Mouse (Mus musculus): ENCODE results near the gene Xpo6. TPM values are rescaled to one million over a fixed set of nuclear protein-coding genes. Genes with fewer than 3 reads are reported as not detected.

The Xpo6 gene
- polyA plus RNA-seq (2014; fragmentation: Nextera tagmentation; extraction: Ambion mirVana) = 63.9 and 69.3 TPM in 2 replicates

- DNase-seq (ENCODE audit: low spot score) = peak; percentile 94
- ATAC-seq (ENCODE audit: low FRiP score) = peak; percentile 96
- Histone ChIP-seq H3K9me3 (ENCODE audit: control insufficient read depth, low read length) (no peaks in the 10 kb centered on the region), H3K27ac (peak within 1 kb of the TSS; percentile 78), H3K4me2 (replicated peaks) (peak within 1 kb of the TSS; percentile 92), H3K27me3 (ENCODE audit: control insufficient read depth, insufficient read depth, low read length) (no peaks in the 10 kb centered on the region), H3K4me1 (replicated peaks; ENCODE audit: control insufficient read depth, insufficient read depth, low read length) (peaks cover 20% of the 10 kb centered on the region), H3K36me3 (replicated peaks; ENCODE audit: control insufficient read depth, insufficient read depth) (no peaks in the 10 kb centered on the region), H3K9ac (peak within 1 kb of the TSS; percentile 97), H3K4me3 (replicated peaks; ENCODE audit: low read length) (peak within 1 kb of the TSS; percentile 86)
- under 1% methylated on average over 56 of the region's 57 CpGs for WGBS
Measured at GRCm38 (mm10) chr7:126200178-126200996, at the start of gene Xpo6. Xpo6 (minus strand) TSS chr7:126200501.

- no peaks in the 10 kb centered on the region for H3K9me3 ChIP-seq (ENCODE audit: control insufficient read depth, low read length)
- WGBS = 89% methylated on average over 3 of the region's 3 CpGs
- H3K4me2 ChIP-seq (replicated peaks) = no peak overlapping the region
- no peaks in the 10 kb centered on the region for H3K36me3 ChIP-seq (replicated peaks; ENCODE audit: control insufficient read depth, insufficient read depth)
- ATAC-seq (ENCODE audit: low FRiP score) (no peak), DNase-seq (ENCODE audit: low spot score) (no peak)
- H3K4me1 ChIP-seq (replicated peaks; ENCODE audit: control insufficient read depth, insufficient read depth, low read length) = peaks cover 6% of the 10 kb centered on the region
- no peak overlapping the region for H3K27ac ChIP-seq
- no peak overlapping the region for H3K9ac ChIP-seq
- no peaks in the 10 kb centered on the region for H3K27me3 ChIP-seq (ENCODE audit: control insufficient read depth, insufficient read depth, low read length)
- no peak overlapping the region for H3K4me3 ChIP-seq (replicated peaks; ENCODE audit: low read length)
Measured at GRCm38 (mm10) chr7:126249986-126250385, 49.7 kb upstream of the Xpo6 start.

- Histone ChIP-seq H3K4me1 (replicated peaks; ENCODE audit: control insufficient read depth, insufficient read depth, low read length) (peaks cover 6% of the 10 kb centered on the region), H3K9me3 (ENCODE audit: control insufficient read depth, low read length) (no peaks in the 10 kb centered on the region), H3K27ac (no peak overlapping the region), H3K36me3 (replicated peaks; ENCODE audit: control insufficient read depth, insufficient read depth) (no peaks in the 10 kb centered on the region), H3K4me3 (replicated peaks; ENCODE audit: low read length) (no peak overlapping the region), H3K27me3 (ENCODE audit: control insufficient read depth, insufficient read depth, low read length) (no peaks in the 10 kb centered on the region), H3K9ac (no peak overlapping the region), H3K4me2 (replicated peaks) (no peak overlapping the region)
- 71% methylated on average over 5 of the region's 5 CpGs for WGBS
- DNase-seq (ENCODE audit: low spot score) (no peak), ATAC-seq (ENCODE audit: low FRiP score) (no peak)
Measured at GRCm38 (mm10) chr7:126249146-126249545, 48.8 kb upstream of the Xpo6 start.

- H3K9ac ChIP-seq = no peak overlapping the region
- H3K36me3 ChIP-seq (replicated peaks; ENCODE audit: control insufficient read depth, insufficient read depth) = no peaks in the 10 kb centered on the region
- peak overlapping the region; percentile 23; the same call in 1 of the 2 replicates for H3K4me2 ChIP-seq (replicated peaks)
- DNase-seq (ENCODE audit: low spot score) (no peak), ATAC-seq (ENCODE audit: low FRiP score) (no peak)
- H3K4me3 ChIP-seq (replicated peaks; ENCODE audit: low read length) = no peak overlapping the region
- H3K4me1 ChIP-seq (replicated peaks; ENCODE audit: control insufficient read depth, insufficient read depth, low read length) = peaks cover 6% of the 10 kb centered on the region
- H3K9me3 ChIP-seq (ENCODE audit: control insufficient read depth, low read length) = no peaks in the 10 kb centered on the region
- 54% methylated on average over 17 of the region's 17 CpGs for WGBS
- H3K27me3 ChIP-seq (ENCODE audit: control insufficient read depth, insufficient read depth, low read length) = no peaks in the 10 kb centered on the region
- H3K27ac ChIP-seq = no peak overlapping the region
Measured at GRCm38 (mm10) chr7:126248641-126249141, 48.4 kb upstream of the Xpo6 start.

GRCm38 (mm10) chr7:126248088-126248487 lies 47.8 kb upstream of the Xpo6 start:
- WGBS = 4% methylated on average over 6 of the region's 6 CpGs
- no peak for ATAC-seq (ENCODE audit: low FRiP score)
- no peaks in the 10 kb centered on the region for H3K36me3 ChIP-seq (replicated peaks; ENCODE audit: control insufficient read depth, insufficient read depth)
- H3K4me2 ChIP-seq (replicated peaks) = peak overlapping the region; percentile 23
- H3K4me3 ChIP-seq (replicated peaks; ENCODE audit: low read length) = no peak overlapping the region
- H3K9ac ChIP-seq = 0 out of 2 replicates have a peak overlapping the region, but pooled peaks have one; percentile 13
- H3K27me3 ChIP-seq (ENCODE audit: control insufficient read depth, insufficient read depth, low read length) = no peaks in the 10 kb centered on the region
- no peak for DNase-seq (ENCODE audit: low spot score)
- H3K4me1 ChIP-seq (replicated peaks; ENCODE audit: control insufficient read depth, insufficient read depth, low read length) = peaks cover 6% of the 10 kb centered on the region
- H3K27ac ChIP-seq = no peak overlapping the region
- no peaks in the 10 kb centered on the region for H3K9me3 ChIP-seq (ENCODE audit: control insufficient read depth, low read length)

GRCm38 (mm10) chr7:126244168-126244750 lies 44.0 kb upstream of the Xpo6 start:
- no peak overlapping the region for H3K4me3 ChIP-seq (replicated peaks; ENCODE audit: low read length)

GRCm38 (mm10) chr7:126240814-126241360 lies 40.6 kb upstream of the Xpo6 start:
- no peak overlapping the region for H3K27ac ChIP-seq
- no peaks in the 10 kb centered on the region for H3K9me3 ChIP-seq (ENCODE audit: control insufficient read depth, low read length)
- no peaks in the 10 kb centered on the region for H3K36me3 ChIP-seq (replicated peaks; ENCODE audit: control insufficient read depth, insufficient read depth)
- WGBS = 83% methylated on average over 14 of the region's 14 CpGs
- ATAC-seq (ENCODE audit: low FRiP score) (no peak), DNase-seq (ENCODE audit: low spot score) (no peak)
- no peak overlapping the region for H3K4me3 ChIP-seq (replicated peaks; ENCODE audit: low read length)
- H3K27me3 ChIP-seq (ENCODE audit: control insufficient read depth, insufficient read depth, low read length) = no peaks in the 10 kb centered on the region
- H3K9ac ChIP-seq = no peak overlapping the region
- H3K4me1 ChIP-seq (replicated peaks; ENCODE audit: control insufficient read depth, insufficient read depth, low read length) = no peaks in the 10 kb centered on the region
- H3K4me2 ChIP-seq (replicated peaks) = no peak overlapping the region

More at GRCm38 (mm10) chr7:126244168-126244750, 44.0 kb upstream of the Xpo6 start:
- DNase-seq (ENCODE audit: low spot score) = no peak
- ATAC-seq (ENCODE audit: low FRiP score) = no peak
- H3K9ac ChIP-seq = no peak overlapping the region
- H3K36me3 ChIP-seq (replicated peaks; ENCODE audit: control insufficient read depth, insufficient read depth) = no peaks in the 10 kb centered on the region
- WGBS = 81% methylated on average over 6 of the region's 6 CpGs
- no peak overlapping the region for H3K27ac ChIP-seq
- no peak overlapping the region for H3K4me2 ChIP-seq (replicated peaks)
- no peaks in the 10 kb centered on the region for H3K27me3 ChIP-seq (ENCODE audit: control insufficient read depth, insufficient read depth, low read length)
- peaks cover 6% of the 10 kb centered on the region for H3K4me1 ChIP-seq (replicated peaks; ENCODE audit: control insufficient read depth, insufficient read depth, low read length)
- H3K9me3 ChIP-seq (ENCODE audit: control insufficient read depth, low read length) = no peaks in the 10 kb centered on the region

- 87% methylated on average over 5 of the region's 5 CpGs for WGBS
- no peak for DNase-seq (ENCODE audit: low spot score)
Measured at GRCm38 (mm10) chr7:126236794-126237192, 36.5 kb upstream of the Xpo6 start.

GRCm38 (mm10) chr7:126236083-126236793 lies 35.9 kb upstream of the Xpo6 start:
- Histone ChIP-seq H3K27ac (no peak overlapping the region), H3K9me3 (ENCODE audit: control insufficient read depth, low read length) (no peaks in the 10 kb centered on the region), H3K9ac (no peak overlapping the region), H3K4me2 (replicated peaks) (no peak overlapping the region), H3K27me3 (ENCODE audit: control insufficient read depth, insufficient read depth, low read length) (no peaks in the 10 kb centered on the region), H3K4me1 (replicated peaks; ENCODE audit: control insufficient read depth, insufficient read depth, low read length) (no peaks in the 10 kb centered on the region), H3K36me3 (replicated peaks; ENCODE audit: control insufficient read depth, insufficient read depth) (no peaks in the 10 kb centered on the region), H3K4me3 (replicated peaks; ENCODE audit: low read length) (no peak overlapping the region)
- 68% methylated on average over 11 of the region's 11 CpGs for WGBS
- ATAC-seq (ENCODE audit: low FRiP score) = no peak
- no peak for DNase-seq (ENCODE audit: low spot score)

More at GRCm38 (mm10) chr7:126236794-126237192, 36.5 kb upstream of the Xpo6 start:
- Histone ChIP-seq H3K9ac (no peak overlapping the region), H3K27ac (no peak overlapping the region), H3K4me3 (replicated peaks; ENCODE audit: low read length) (no peak overlapping the region), H3K27me3 (ENCODE audit: control insufficient read depth, insufficient read depth, low read length) (no peaks in the 10 kb centered on the region), H3K4me1 (replicated peaks; ENCODE audit: control insufficient read depth, insufficient read depth, low read length) (no peaks in the 10 kb centered on the region), H3K9me3 (ENCODE audit: control insufficient read depth, low read length) (no peaks in the 10 kb centered on the region), H3K4me2 (replicated peaks) (no peak overlapping the region), H3K36me3 (replicated peaks; ENCODE audit: control insufficient read depth, insufficient read depth) (no peaks in the 10 kb centered on the region)
- ATAC-seq (ENCODE audit: low FRiP score) = no peak

Measured in hindbrain, embryonic 14.5 days (tissue).